Mouse (Mus musculus) spleen, adult 2 months (tissue): Measurements from ENCODE around the gene Zcchc2. TPM values are rescaled to one million over a fixed set of nuclear protein-coding genes. Genes with fewer than 3 reads are reported as not detected.

Source experiments
- DNase-seq, 2 experiments: peaks; one replicate each; pipeline versions ENCODE4 v3.0.0 to v3.0.0-alpha.2; 2012 to 2021; ENCODE audit warnings: low spot score in 2 of 2, low read depth in 1 of 2
- H3K27ac ChIP-seq: fragments of 200-500 bp; 2 replicates; pipeline ENCODE4 v1.5.1; 2012; ENCODE audit warnings: low read length, inconsistent platforms; ENCODE audit not compliant: insufficient read depth
- H3K27me3 ChIP-seq: fragments of 200-500 bp; 2 replicates; pipeline ENCODE4 v1.6.1; 2012; ENCODE audit warnings: mild to moderate bottlenecking, moderate library complexity, low read length, inconsistent platforms; ENCODE audit not compliant: control insufficient read depth, insufficient read depth
- H3K36me3 ChIP-seq: fragments of 200-500 bp; 2 replicates; pipeline ENCODE4 v1.6.1; 2012; ENCODE audit warnings: mild to moderate bottlenecking, low read length, inconsistent platforms; ENCODE audit not compliant: control insufficient read depth, insufficient read depth
- H3K4me1 ChIP-seq: fragments of 200-500 bp; 2 replicates; pipeline ENCODE4 v1.6.1; 2011; ENCODE audit warnings: inconsistent platforms; ENCODE audit not compliant: control insufficient read depth, insufficient read depth, insufficient read length
- H3K4me3 ChIP-seq: fragments of 200-500 bp; 2 replicates; pipeline ENCODE4 v1.5.1; 2011; ENCODE audit warnings: mild to moderate bottlenecking, inconsistent platforms; ENCODE audit not compliant: insufficient read depth, insufficient read length; ENCODE audit errors: extremely low read depth
- CTCF ChIP-seq: fragments of 200-500 bp; IDR thresholded peaks from 2 replicates; pipeline ENCODE4 v1.5.1; 2011; ENCODE audit warnings: mild to moderate bottlenecking, inconsistent platforms; ENCODE audit not compliant: insufficient read depth, insufficient read length, insufficient replicate concordance; ENCODE audit errors: extremely low read depth
- POLR2A ChIP-seq: fragments of 200-500 bp; IDR thresholded peaks from 2 replicates; pipeline ENCODE4 v1.6.1; 2011; ENCODE audit warnings: low read depth, low read length, inconsistent platforms
- WGBS: fragments of 180-500 bp; shearing (Covaris S2); methylation state at CpG from one replicate; pipeline ENCODE4 v1.1.7; 2018; 5-methylcytosine and 5-hydroxymethylcytosine counted together
- polyA plus RNA-seq: library from polyadenylated mRNA; depleted of rRNA; stranded (reverse); fragments of >200 nt; gene quantifications from 2 replicates; pipeline ENCODE4 v1.2.3, GENCODE M21; 2012

Gene Zcchc2
- polyA plus RNA-seq, 1 experiment, result 16.9 TPM

DNA sequence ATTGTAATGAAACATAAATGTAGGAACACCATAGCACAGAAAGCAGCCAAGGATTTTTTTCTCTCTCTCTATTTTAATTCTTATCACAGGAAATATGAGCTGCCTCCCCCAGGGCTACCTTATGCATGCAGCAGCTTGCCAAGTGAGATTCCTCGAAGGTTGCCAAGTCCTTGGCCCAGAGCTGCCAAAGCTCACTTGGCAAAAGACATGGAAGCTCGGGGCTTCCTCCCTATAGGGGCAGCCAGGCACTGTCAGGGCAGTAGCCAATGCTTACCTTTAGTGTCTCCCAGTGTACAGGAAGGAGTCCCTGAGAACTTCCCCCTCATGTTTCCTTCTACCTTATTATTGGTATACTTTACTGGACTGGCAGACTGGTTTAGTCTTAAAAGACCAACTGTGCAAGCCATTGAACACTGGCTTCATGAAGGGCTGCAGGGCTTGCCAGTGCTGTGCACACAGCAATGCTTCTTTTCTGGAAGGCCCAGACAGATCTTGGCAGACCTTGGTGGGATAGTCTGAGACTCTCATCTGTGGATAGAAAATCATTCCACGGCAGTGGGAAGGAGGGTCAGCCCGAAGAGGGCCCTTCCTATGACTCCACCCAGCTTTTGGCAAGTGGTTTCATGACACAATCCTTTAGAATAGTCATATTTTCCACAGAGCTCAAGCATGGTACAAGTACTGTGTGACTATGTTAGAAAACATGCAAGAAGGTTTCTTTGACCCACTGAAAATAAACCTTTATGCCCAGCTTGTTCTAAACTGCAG lies 53.0 kb downstream of the Zcchc2 start:
- H3K27me3 ChIP-seq, result no peaks in the 10 kb centered on the region
- no peaks in the 10 kb centered on the region; the same call in 1 of the 2 replicates for H3K36me3 ChIP-seq
- 76% methylated on average over 4 of the region's 4 CpGs for WGBS
- no peak overlapping the region for H3K4me3 ChIP-seq
- no peaks in the 10 kb centered on the region for H3K4me1 ChIP-seq
- DNase-seq, result no peak
- TF ChIP-seq CTCF (no peak), POLR2A (no peak)
- no peak overlapping the region for H3K27ac ChIP-seq

DNA sequence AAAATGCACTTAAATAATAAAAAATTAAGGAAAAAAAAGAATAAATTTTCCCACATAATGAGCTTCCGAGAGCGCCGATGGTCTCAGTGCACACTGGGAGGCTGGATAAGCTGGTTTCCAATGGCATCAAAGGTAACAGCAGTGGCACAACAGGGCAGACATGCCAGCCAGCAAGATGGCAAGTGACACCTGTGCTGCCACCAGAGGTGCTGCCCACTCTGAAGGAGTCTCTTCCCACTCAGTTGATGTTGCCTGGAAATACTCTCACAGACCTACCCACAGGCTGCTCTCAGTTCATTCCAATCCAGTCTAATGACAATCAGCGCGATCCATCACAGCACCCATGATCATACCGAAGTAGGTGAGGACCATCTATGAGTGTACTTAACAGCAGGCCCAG lies 58.8 kb downstream of the Zcchc2 start:
- Histone ChIP-seq H3K4me1 (no peaks in the 10 kb centered on the region), H3K27ac (no peak overlapping the region), H3K27me3 (no peaks in the 10 kb centered on the region), H3K36me3 (no peaks in the 10 kb centered on the region), H3K4me3 (no peak overlapping the region)
- DNase-seq, result no peak
- WGBS, result 96% methylated on average over 6 of the region's 6 CpGs
- TF ChIP-seq POLR2A, result no peak

GRCm38 (mm10) chr1:106054978-106055377 lies 64.8 kb downstream of the Zcchc2 start:
- TF ChIP-seq CTCF (no peak), POLR2A (no peak)
- WGBS, result 88% methylated on average over 6 of the region's 6 CpGs
- H3K27ac ChIP-seq, result no peak overlapping the region
- DNase-seq, result no peak
- no peaks in the 10 kb centered on the region for H3K36me3 ChIP-seq
- peaks cover 7% of the 10 kb centered on the region; the same call in 1 of the 2 replicates for H3K4me1 ChIP-seq
- no peaks in the 10 kb centered on the region for H3K27me3 ChIP-seq
- H3K4me3 ChIP-seq, result no peak overlapping the region

DNA sequence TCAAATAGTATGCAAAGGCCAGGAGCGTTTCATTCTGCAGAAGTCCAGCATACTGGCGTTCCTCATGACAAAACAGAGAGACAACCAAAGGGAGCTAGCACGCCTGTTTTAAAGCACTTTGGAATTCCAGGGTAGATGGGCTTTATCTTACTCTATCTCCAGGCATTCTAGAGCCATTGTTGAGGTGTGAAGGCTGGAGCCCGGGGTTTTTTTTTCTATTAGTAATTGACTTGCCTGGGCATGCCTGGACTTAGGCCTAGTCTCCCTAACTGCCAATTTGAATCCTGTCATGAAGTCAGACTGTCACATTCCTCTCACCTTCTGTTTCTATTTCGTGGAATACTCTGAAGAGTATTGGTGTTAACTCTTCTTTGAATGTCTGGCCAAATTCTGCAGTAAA lies 68.1 kb downstream of the Zcchc2 start:
- Histone ChIP-seq H3K27me3 (no peaks in the 10 kb centered on the region), H3K36me3 (no peaks in the 10 kb centered on the region), H3K4me3 (no peak overlapping the region), H3K4me1 (peaks cover 17% of the 10 kb centered on the region), H3K27ac (no peak overlapping the region)
- WGBS, result 91% methylated on average over 5 of the region's 5 CpGs
- no peak for DNase-seq
- no peak for TF ChIP-seq CTCF
- no peak for TF ChIP-seq POLR2A

DNA sequence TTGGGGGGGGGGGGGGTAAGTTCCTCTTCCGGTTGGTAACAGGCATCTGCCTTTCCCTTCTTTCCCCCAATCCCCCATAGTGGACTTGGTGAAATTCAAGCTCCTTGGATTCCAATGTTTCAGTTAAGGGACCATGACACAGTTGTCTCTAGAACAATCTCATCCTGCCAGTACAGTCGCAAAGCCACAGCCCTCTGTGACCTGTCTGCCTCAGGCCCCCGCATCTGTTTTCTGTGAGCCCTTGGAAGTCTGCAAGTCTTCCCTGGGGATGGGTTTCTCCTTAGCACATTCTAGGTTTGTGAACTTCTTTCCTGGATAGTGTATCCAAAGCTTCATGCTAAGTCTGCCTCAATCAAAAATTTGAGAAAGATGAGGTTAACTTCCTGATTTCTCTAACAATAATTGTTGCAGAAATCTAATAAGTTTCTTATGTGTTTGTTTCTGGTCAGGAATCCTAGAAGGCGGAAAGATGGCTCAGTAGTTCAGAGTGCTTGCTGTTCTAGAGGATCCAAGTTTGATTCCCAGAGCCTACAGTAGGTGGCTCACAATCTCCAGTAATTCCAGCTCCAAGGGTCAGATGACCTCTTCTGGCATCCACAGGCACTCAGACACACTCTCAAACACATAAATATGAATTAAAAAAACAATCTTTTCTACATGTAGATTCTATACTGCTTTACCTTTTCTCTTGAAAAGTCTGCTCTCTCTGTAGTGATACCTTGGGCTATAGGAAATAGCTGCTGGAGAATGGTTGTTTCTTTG lies 69.5 kb downstream of the Zcchc2 start:
- no peak for TF ChIP-seq POLR2A
- TF ChIP-seq CTCF, result no peak
- no peaks in the 10 kb centered on the region for H3K27me3 ChIP-seq
- no peak overlapping the region for H3K27ac ChIP-seq
- H3K4me1 ChIP-seq, result peaks cover 22% of the 10 kb centered on the region
- no peak for DNase-seq
- 71% methylated on average over 4 of the region's 4 CpGs for WGBS
- no peaks in the 10 kb centered on the region for H3K36me3 ChIP-seq
- no peak overlapping the region for H3K4me3 ChIP-seq

GRCm38 (mm10) chr1:106061185-106061910 lies 71.1 kb downstream of the Zcchc2 start:
- 27% methylated on average over 4 of the region's 4 CpGs for WGBS
- Histone ChIP-seq H3K4me3 (no peak overlapping the region), H3K27me3 (no peaks in the 10 kb centered on the region), H3K27ac (0 out of 2 replicates have a peak overlapping the region, but pooled peaks have one; percentile 24), H3K4me1 (peaks cover 24% of the 10 kb centered on the region), H3K36me3 (no peaks in the 10 kb centered on the region)
- TF ChIP-seq POLR2A (no peak), CTCF (no peak)
- peak in 1 of 2 experiments; percentile 41 for DNase-seq
